Mouse (Mus musculus) heart, adult 9 months (tissue): ENCODE data around the gene Zbtb24.

Experiments used
- DNase-seq, 2 experiments: peaks; one replicate each; pipeline ENCODE4 v3.0.0; 2022; ENCODE audit warnings: low spot score in 2 of 2

The Zbtb24 gene

DNA sequence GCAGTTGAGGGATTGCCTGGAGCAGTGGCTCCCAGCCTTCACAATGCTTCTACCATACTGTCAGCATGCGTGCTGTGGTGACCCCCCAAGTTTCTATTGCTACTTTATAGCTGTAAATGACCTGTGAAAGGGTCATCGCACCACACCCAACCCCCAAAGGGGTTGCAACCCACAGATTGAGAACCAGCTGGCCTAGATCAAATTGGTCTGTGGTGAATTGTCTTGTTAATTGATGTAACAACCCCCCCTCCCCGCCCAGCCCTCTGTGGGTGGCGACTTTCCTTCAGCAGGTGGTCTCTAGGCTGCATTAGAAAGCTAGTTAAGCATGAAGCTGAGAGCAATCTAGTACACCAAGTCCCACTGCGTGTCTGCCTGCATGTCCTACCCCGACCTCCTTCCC lies 17.1 kb downstream of the Zbtb24 start:
- no peak for DNase-seq

DNA sequence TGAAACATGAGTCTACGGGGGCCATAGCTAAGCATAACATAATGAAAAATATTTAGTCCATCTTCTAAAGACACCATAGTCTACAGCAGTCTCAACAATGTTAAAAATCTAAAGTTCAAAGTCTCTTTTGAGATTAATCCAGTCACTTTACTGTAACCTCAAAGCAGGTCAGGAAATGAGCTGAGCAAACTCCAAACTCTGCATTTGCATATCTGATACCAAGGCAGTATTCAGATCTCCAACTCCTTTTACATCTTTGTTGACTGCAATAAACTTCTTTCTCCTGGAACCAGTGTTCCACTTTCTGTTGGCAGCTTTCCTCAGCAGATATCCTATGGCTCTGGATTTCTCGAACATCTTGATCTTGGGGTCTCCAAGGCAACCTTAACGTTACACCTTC lies 20.5 kb downstream of the Zbtb24 start:
- no peak for DNase-seq

DNA sequence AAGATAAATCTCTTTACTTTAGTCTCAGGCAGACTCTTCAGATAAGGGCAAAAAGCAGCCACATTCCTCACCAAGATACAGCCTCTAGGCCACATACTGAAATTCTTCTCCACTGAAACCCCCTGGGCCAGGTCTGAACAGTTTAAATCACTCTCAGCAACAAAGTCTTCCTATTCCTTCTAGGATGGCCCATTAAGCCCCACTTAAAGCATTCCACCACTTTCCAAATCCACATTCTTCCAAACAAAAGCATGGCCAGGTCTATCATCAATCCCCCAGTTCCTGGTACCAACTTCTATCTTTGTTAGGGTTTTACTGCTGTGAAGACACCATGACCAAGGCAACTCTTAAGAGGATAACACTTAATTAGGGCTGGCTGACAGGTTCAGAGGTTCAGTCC lies 22.4 kb downstream of the Zbtb24 start:
- no peak for DNase-seq

DNA sequence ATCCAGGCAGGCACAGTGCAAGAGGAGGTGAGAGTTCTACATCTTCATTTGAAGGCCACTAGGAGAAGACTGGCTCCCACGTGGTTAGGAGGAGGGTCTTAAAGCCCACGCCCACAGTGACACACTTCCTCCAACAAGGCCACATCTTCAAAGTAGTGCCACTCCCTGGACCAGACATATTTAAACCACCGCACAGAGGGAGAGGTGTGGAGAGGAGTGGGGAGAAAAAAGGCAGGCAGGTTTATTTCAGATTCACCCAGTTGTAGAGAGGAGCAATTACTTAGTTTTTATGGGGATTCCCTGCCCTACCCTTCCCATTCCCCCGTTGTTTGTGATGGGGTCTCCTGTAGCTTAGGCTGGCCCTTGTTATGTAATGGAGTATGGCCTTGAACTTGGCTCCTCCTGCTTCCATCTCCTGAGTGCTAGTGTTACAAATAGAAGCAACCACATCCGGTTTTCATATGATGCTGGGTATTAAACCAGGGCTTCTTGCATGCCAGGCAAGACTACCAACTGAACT lies 22.8 kb downstream of the Zbtb24 start:
- DNase-seq = no peak

DNA sequence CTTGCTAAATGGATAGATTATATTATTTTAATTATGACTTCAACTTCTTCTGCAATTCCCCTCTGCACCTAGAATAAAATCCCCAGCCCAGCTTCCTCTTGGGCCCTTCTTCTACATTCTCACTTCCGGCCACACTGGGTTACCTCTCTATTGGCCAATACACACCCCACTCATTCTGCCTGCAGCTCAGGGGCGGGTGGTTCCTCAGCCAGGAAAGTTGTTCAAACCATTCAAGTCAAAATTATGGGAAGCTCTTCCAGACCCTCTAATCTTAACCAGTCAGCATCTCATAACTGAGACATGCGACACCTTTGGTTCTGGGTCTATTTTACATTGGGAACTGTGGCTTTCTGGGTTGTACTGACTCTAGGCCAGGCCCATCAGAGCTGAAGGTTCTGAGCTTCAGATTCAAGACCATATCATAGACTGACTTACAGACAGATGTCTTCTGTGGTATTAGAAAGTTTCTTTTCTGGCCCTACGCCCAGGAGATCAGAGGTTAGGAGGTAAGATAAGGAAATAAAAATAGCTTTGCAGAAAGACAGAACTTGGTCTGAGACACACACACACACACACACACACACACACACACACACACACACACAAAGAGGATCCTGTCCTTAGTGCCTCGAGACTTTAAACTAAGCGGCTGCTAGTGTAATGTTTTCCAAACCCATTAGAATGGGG lies 23.7 kb downstream of the Zbtb24 start:
- DNase-seq = peak; percentile 69 to 81

DNA sequence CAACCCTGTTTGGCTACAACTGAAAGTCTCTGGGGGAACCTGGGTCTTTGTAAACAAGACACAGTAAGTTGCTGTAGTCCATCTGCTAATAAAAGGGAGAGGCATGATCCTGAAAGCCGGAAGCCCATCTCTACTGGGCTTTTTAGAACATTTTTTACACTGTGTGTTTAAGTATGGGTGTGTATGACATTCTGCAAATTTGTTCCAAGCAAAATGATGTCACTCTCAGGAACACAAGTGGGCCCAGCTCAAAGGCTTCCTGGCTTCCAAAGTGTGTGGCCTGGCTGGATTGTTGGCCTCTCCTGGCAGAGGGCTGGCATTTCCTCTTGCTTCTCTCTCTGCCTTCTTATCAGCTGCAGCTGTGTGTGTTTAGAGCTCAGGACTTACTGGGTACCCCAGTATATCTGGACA lies 24.8 kb downstream of the Zbtb24 start:
- peak; percentile 59 to 65 for DNase-seq

DNA sequence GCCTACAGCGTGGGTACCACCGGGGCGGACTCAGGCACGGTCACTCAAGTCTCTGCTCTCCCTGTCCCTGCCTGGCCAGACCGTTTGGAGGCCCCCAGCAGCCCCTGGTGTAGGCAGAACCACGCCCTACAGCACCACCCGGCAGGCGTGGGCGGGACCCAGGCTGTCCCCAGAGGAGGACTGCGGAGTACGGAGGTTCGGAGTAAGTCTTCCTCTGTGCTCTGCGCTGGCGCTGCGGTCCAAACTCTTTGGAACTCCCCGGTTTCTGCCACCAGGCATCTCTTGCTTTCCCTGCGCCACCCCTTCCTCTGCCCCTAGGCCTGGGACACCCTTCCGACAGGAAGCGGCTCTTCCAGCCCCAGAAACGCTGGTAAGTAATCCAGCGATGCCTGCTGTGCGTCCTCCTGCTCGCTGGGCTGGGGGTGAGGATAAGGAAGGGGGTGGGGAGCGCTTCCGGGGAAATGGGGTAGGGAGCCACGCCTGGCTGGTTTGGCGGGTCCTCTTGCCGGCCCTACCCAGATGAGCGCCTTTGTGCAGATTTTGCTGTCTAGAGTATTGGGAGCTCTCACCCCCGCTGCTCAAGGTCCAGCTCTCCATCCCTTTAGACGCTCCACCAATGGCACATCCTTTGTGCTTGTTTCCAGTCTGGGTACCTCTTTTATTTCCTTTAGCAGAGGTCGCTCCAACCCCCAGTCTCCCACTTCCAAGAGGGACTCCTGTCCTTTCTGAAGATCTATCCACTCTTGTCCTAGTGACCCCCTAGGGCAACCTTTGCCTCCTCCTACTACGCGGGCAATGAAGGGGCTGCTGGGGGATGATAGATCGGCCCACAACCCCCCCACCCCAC lies 26.2 kb downstream of the Zbtb24 start, which contains the start of gene Mical1:
Gene Mical1, plus strand, starts transcription at position 144 of the 847 bp plus-strand sequence.
- DNase-seq = peak; percentile 72 to 78

DNA sequence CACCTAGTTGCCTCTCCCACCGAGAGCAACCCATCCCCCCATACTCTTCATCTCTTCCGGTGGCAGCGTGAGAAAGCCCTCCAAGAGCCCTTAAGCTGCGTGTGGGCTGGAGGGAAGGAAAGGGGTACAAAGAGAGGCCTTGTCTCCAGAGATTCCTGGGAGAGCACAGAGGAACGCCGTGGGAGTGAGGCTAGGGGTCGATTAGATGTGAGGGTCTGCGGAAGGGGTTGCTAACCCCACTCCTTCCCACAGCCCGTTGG lies 26.8 kb downstream of the Zbtb24 start:
- no peak for DNase-seq

DNA sequence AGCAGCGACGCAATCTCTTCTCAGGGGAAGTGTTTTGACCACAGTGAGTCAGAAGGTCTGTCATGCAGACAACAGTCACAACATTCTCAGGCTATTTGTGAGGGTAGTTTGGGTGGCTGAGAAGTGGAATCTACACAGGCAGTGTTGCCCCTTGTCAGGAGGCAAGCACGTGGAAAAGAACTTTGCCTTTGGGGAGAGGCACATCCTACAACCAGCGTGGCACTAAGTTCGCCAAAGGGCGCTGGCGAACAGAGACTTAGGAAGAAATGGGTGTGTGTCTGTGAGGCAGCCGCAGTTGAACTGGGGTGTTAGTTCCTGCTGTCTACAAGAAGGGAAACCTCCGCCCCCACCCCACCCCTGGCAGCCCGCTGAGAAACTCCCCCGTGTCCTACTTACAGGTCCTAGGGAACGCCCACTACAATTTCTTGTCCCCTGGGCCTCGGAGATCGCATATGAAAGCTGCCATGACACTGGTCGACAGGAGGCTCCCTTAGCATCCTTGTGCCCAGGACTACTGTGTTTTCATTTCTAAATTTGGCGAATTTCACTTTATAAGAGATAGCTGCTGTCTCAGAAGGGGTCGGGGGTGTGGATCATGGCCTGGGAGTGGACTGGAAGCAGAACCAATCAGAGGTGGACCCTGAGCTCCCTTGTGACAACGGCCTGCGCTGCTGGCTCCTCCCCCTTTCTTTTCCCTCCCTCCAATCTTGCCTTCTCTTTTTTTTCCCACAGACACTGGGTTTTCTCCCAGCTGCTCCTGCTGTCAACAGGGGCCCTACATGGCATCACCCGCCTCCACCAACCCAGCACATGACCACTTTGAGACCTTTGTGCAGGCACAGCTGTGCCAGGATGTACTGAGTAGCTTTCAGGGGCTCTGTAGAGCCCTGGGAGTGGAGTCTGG lies 27.3 kb downstream of the Zbtb24 start:
- peak; percentile 87 to 88 for DNase-seq

DNA sequence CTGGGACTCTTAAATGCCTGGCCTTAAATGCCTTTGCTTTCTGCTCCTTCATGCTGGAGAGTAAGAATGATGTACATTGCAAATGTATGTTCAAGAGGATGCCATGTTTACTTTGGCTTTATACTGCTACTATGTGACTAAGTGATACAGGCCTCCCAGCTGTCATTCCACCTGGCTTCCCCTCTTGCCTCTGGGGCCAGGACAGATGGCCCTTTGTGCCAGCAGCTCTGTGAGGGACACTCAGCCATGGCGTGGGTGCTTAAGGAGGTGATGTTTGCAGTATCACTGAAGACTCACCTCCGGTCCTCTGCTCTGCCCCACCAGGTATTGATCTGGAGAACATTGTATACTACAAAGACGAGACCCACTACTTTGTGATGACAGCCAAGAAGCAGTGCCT lies 29.8 kb downstream of the Zbtb24 start:
- DNase-seq = no peak

DNA sequence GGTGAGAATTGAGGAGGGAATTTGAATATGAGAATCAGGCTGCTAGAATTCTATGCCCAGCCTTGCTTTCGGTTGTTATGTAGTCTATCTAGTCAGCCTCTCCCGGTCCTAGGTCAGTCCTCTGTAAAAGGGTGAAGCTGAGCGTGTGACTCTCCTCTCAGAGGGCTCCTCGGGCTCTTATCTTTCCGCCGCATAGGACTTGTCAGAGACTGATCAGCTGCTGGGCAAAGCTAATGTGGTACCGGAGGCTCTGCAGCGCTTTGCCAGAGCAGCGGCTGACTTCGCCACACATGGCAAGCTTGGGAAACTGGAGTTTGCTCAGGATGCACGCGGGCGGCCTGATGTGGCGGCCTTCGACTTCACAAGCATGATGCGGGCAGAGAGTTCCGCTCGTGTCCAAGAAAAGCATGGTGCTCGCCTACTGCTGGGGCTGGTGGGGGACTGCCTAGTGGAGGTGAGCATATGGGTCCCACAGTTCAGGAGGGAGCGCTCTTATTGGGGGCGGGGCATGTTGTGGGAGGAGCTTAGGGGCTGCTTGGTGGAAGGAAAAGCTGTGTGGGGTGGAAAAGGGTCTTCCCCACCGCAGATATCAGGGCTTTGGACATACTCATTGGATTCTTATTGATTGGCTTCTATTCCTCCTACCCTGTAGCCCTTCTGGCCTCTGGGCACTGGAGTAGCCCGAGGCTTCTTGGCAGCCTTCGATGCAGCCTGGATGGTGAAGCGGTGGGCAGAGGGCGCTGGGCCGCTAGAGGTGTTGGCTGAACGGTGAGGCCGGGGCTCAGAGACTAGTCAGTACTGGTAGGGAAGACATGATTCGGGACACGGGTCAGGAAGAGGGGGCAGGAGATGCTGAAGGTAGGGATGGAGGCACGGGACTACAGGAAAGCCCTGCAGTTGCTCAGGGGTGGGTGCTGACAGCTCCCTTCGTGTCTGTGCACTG lies 31.0 kb downstream of the Zbtb24 start:
- DNase-seq = no peak

DNA sequence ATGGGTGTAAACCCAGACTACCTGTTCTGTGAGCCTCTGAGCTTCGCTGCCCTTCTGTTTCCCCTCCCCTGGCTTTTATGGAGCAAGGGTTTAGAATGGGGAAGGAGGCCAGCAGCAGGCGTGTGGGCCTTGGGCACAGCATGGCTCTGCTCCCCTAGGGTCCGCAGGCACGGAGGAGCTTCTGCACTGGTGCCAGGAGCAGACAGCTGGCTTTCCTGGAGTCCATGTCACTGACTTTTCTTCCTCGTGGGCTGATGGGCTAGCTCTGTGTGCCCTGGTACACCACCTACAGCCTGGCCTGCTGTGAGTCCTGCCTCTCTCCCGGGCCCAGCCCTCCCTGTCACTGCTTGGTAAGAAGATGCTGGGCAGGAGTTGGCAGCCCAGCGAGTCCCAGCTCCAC lies 32.3 kb downstream of the Zbtb24 start:
- no peak for DNase-seq

DNA sequence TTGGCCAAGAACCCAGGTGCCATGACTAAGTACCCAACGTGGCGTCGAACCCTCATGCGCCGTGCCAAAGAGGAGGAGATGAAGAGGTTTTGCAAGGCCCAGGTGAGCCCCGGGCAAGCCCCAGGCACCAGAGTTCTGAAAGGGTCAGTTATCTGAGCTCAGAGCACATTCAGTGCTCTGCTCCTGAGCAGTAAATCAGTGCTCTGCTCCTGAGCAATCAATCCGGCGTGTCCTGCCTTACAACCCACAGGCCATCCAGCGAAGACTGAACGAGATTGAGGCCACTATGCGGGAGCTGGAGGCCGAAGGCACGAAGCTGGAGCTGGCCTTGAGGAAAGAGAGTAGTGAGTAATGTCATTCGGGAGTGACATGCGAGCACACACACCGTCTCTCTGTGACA lies 35.6 kb downstream of the Zbtb24 start:
- no peak for DNase-seq

DNA sequence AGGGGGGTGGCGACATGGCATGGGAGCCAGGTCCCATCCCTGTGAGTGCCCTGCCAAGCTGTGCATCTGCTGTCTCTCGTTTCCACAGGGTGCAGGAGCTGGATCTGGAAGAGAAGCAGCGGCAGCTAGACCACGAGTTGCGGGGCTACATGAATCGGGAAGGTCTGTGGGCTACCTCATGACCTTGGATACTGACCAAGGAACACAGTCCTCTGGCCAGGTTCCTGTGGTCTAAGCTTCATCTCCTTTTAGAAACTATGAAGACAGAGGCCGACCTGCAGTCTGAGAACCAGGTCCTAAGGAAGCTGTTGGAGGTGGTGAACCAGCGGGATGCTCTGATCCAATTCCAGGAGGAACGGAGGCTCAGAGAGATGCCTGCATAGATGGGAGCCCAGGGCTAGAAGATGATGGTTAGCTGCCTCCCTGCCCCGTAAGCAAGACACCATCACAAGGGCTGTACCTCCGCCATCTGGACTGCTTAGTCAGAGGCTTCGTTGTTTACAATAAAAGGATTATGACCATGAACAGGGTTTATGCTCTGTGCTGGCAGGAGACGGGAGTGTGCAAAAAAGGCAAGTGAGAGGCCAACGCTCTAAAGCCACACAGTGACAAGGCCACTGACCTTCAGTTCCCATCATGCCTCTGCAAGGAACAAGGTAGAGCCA lies 36.5 kb downstream of the Zbtb24 start:
- no peak for DNase-seq

DNA sequence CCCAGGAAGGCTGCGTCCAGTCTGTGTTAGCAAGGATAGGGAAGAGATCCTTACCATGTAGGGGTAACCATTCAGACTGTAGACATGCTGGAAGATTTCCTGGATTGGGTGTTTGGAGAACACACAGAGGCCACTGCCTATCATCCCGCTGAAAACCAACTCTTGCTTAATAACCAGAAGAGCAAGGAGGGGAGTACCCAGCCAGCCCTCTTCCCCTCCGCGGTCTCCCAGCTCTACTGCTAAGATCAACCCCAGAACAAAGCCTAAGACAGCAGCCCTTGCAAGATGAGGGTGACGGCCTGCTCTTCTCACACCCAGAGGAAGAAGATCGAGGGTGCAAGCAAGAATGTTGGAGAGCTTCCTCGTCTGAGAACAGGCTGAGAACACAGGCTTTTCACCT lies 38.7 kb downstream of the Zbtb24 start:
- DNase-seq = no peak

DNA sequence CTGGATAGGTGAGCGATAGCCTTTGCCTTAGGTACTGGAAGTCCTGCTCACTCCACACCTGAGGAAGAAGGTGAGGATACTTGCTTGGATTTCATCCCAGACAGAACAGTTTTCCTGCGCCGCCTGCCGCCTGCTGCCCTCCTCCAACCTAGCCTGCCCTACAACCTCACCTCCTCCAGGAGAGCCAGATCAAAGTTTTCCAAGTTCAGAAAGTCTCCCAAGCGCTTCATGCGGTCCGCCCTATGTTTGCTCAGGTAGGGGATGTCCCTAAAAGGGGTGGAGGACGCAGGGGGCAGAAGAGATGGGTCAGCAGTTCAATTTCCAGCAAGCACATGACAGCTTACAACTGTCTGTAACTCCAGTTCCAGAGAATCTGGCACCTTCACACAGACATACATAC lies 39.1 kb downstream of the Zbtb24 start:
- no peak for DNase-seq

DNA sequence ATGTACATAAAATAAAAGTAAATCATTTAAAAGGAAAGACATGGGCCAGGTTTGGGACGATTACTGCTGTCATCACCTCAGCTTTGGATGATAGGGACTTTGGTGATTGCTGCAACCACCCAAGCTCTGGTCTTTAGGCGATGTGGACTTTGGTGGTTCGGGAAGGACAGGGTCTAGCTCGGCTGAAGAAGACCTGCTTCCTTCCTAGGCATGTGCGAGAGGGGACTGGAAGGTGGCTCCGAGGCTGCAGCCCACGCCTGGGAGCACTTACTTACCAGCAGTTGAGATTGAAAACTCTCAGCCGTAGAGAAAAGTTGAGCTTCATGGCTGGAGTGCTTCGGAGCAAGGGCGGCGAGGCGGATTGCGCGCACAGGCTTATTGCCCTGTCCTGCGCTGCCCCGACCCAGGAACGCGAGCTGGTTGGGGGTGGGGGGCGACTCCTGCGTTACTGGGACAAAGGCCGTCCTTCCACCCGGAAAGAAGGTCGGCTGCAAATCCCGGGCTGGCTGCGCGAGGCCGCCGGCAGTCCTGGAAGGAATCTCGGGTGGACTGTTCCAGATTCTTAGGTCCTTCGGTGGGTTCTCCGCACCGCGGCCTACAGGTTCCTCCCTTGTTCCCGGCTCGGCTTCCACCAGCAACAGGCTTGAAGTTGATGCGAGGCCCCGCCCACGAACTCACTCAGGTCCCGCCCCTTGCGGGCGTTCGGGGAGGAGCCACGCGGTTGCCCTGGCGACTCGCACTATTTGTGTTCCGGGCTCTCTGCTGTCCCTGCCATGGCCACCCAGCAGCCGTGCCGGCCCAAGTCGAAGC lies 39.7 kb downstream of the Zbtb24 start, which contains the start of the genes Smpd2 and Ppil6:
Gene Smpd2, minus strand, starts transcription at position 662 of the 810 bp plus-strand sequence.
Gene Ppil6, plus strand, starts transcription at position 732 of the 810 bp plus-strand sequence.
- peak; percentile 93 to 97 for DNase-seq

DNA sequence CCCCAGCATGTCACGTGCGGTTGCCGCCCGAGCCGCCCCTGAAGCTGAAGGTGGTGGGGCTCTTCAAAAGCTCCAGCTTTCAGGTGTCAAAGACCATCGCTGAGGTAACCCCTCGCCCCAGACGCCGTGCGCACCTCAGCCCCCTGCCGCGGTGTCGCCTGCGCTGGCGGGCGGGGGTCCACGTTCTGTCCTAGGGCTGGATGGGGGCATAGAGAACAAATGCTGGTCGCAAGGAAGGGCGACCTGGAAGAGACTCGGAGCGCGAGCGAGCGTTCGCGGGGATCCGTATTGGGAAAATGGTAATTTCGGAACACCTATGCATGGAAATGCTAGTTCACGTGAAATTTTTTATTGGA lies 40.3 kb downstream of the Zbtb24 start:
- DNase-seq = no peak

DNA sequence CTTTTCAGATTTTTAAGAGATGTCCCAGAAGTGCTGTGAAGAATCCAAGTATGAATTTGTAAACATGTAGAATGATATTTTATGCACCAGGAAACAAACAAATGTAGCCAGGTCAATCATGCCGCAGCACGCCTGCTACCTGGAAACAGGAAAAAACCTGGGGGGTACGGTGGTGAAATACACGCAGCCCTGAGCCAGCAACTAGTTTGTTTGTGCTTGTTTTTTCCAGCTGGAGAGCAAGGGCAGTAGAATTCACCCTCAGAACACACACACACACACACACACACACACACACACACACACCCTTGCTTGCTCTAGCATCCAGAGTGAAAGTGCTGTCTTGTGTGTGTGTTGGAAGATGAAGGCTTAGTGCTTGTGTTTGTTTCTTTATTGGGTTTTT lies 40.9 kb downstream of the Zbtb24 start:
- no peak for DNase-seq

DNA sequence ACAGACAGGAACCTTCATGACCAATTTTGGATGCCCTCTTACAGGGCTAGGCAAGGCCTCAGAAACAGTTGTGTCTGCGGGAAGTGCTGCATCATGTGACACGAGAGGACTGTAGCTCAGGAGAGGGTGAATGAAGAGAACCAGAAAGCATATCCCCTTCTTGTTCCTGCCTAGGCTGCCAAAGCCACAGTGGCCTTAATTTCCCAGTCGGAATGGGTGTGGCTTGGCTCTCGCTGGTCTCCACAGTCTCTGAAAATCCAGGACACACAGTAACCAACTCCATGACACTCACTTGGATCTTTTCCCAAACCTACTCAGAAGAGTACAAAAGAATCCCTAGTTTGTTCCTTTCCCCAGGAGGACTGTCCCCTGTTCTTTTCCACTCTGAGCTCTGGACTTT lies 50.8 kb downstream of the Zbtb24 start:
- peak; percentile 78 to 83 for DNase-seq
